Mouse (Mus musculus): Measurements from ENCODE around the gene Tns2.

- no peak for TF ChIP-seq POLR2AphosphoS5 (IDR thresholded peaks at IDR 0.05; ENCODE audit: borderline replicate concordance, low read depth, low read length)
- TF ChIP-seq POLR2A (IDR thresholded peaks at IDR 0.05; ENCODE audit: control insufficient read depth in 1 of 2, insufficient read depth in 1 of 2, low read depth in 1 of 2, low read length in 2 of 2, poor library complexity in 1 of 2), result no peak
- TF ChIP-seq TAL1 (IDR thresholded peaks at IDR 0.05; ENCODE audit: low read length), result no peak
- TF ChIP-seq RAD21 (IDR thresholded peaks at IDR 0.05; ENCODE audit: low read depth, low read length), result no peak
- TF ChIP-seq MAFK (IDR thresholded peaks at IDR 0.05; ENCODE audit: borderline replicate concordance, low read depth, low read length), result no peak
- no peak for TF ChIP-seq CTCF (IDR thresholded peaks at IDR 0.05 in 2 of 3, conservative IDR thresholded peaks at IDR 0.05 in 1 of 3; ENCODE audit: control insufficient read depth in 1 of 3, insufficient read depth in 1 of 3, low read depth in 2 of 3, low read length in 3 of 3, poor library complexity in 1 of 3, severe bottlenecking in 1 of 3)
- no peak for TF ChIP-seq EP300 (IDR thresholded peaks at IDR 0.05; ENCODE audit: low read depth in 1 of 2, low read length in 2 of 2)
- no peak for TF ChIP-seq ZMIZ1 (IDR thresholded peaks at IDR 0.05; ENCODE audit: low read depth, low read length)
- no peak for TF ChIP-seq UBTF (IDR thresholded peaks at IDR 0.05; ENCODE audit: borderline replicate concordance, insufficient read depth, low read depth, low read length)
- TF ChIP-seq HCFC1 (IDR thresholded peaks at IDR 0.05; ENCODE audit: low read depth, low read length), result no peak
Observed at GRCm38 (mm10) chr15:102156836-102157235, 56.6 kb downstream of the Tns2 start.

All from MEL (cell line).